Mouse (Mus musculus) mature B cell (primary cell): Measurements from ENCODE around the gene Aftph.
"Not testable (repeated sequence)": the region's sequence is repeated elsewhere in the genome, so short reads cannot be mapped to it uniquely, and the experiment has no call there.

Experiments
- in situ Hi-C: fragments of 300-500 bp; cut with MboI; formaldehyde crosslinking; loops from 2 replicates; pipeline ENCODE4 v1.14.3; 2019

The Aftph gene

GRCm38 (mm10) chr11:20741201-20742100 lies at the start of gene Aftph:
Gene Aftph (minus strand): TSS chr11:20741589.
- in situ Hi-C loops, result no loop called here

- in situ Hi-C loops, result loop anchor here (25.0 kb wide), 2 partner anchors 398 to 673 kb away; no protein-coding TSS in a partner anchor
Observed at GRCm38 (mm10) chr11:20789015-20789414, 47.6 kb upstream of the Aftph start.

GRCm38 (mm10) chr11:20788070-20788469 lies 46.7 kb upstream of the Aftph start:
- in situ Hi-C loops, result loop anchor here (25.0 kb wide), 2 partner anchors 399 to 674 kb away; no protein-coding TSS in a partner anchor

GRCm38 (mm10) chr11:20786191-20786590 lies 44.8 kb upstream of the Aftph start:
- in situ Hi-C loops, result loop anchor here (25.0 kb wide), 2 partner anchors 401 to 676 kb away; no protein-coding TSS in a partner anchor

GRCm38 (mm10) chr11:20785186-20785585 lies 43.8 kb upstream of the Aftph start:
- in situ Hi-C loops, result loop anchor here (25.0 kb wide), 2 partner anchors 402 to 677 kb away; no protein-coding TSS in a partner anchor

- in situ Hi-C loops, result loop anchor here (25.0 kb wide), 2 partner anchors 403 to 678 kb away; no protein-coding TSS in a partner anchor
Observed at GRCm38 (mm10) chr11:20784776-20785175, 43.4 kb upstream of the Aftph start.

GRCm38 (mm10) chr11:20783467-20783866 lies 42.1 kb upstream of the Aftph start:
- in situ Hi-C loops, result loop anchor here (25.0 kb wide), 2 partner anchors 404 to 679 kb away; no protein-coding TSS in a partner anchor

GRCm38 (mm10) chr11:20782620-20783019 lies 41.2 kb upstream of the Aftph start:
- in situ Hi-C loops, result loop anchor here (25.0 kb wide), 2 partner anchors 405 to 680 kb away; no protein-coding TSS in a partner anchor

- in situ Hi-C loops, result loop anchor here (25.0 kb wide), 2 partner anchors 407 to 682 kb away; no protein-coding TSS in a partner anchor
Observed at GRCm38 (mm10) chr11:20780312-20780711, 38.9 kb upstream of the Aftph start.

- in situ Hi-C loops, result loop anchor here (25.0 kb wide), 2 partner anchors 408 to 683 kb away; no protein-coding TSS in a partner anchor
Observed at GRCm38 (mm10) chr11:20778861-20779563, 37.6 kb upstream of the Aftph start.

- in situ Hi-C loops, result loop anchor here (25.0 kb wide), 2 partner anchors 409 to 684 kb away; no protein-coding TSS in a partner anchor
Observed at GRCm38 (mm10) chr11:20778298-20778697, 36.9 kb upstream of the Aftph start.

- in situ Hi-C loops, result loop anchor here (25.0 kb wide), 2 partner anchors 411 to 686 kb away; no protein-coding TSS in a partner anchor
Observed at GRCm38 (mm10) chr11:20776668-20777067, 35.3 kb upstream of the Aftph start.

- in situ Hi-C loops, result no loop called here
Observed at GRCm38 (mm10) chr11:20772642-20773041, 31.3 kb upstream of the Aftph start.

- in situ Hi-C loops, result not testable (repeated sequence)
Observed at GRCm38 (mm10) chr11:20771827-20772226, 30.4 kb upstream of the Aftph start.

- in situ Hi-C loops, result not testable (repeated sequence)
Observed at GRCm38 (mm10) chr11:20761984-20762383, 20.6 kb upstream of the Aftph start.

- in situ Hi-C loops, result no loop called here
Observed at GRCm38 (mm10) chr11:20750573-20750972, 9.2 kb upstream of the Aftph start.

- in situ Hi-C loops, result no loop called here
Observed at GRCm38 (mm10) chr11:20743353-20743752, 2.0 kb upstream of the Aftph start.

- in situ Hi-C loops, result no loop called here
Observed at GRCm38 (mm10) chr11:20742361-20742897, 1.0 kb upstream of the Aftph start.

- in situ Hi-C loops, result no loop called here
Observed at GRCm38 (mm10) chr11:20740481-20741200, 748 bp downstream of the Aftph start.

GRCm38 (mm10) chr11:20734066-20734465 lies 7.3 kb downstream of the Aftph start:
- in situ Hi-C loops, result no loop called here

- in situ Hi-C loops, result no loop called here
Observed at GRCm38 (mm10) chr11:20733486-20734030, 7.8 kb downstream of the Aftph start.
